Mouse (Mus musculus) kidney, embryonic 15.5 days (tissue): ENCODE data around the gene Slc25a13. TPM values are rescaled to one million over a fixed set of nuclear protein-coding genes. Genes with fewer than 3 reads are reported as not detected.
"Not testable (repeated sequence)": the region's sequence is repeated elsewhere in the genome, so short reads cannot be mapped to it uniquely, and the experiment has no call there.

ENCODE experiments used
- ATAC-seq: fragments of 200-750 bp; cut with Nextera tagmentation; replicated peaks from 2 replicates; pipeline ENCODE4 v1.8.0; 2017; ENCODE audit warnings: moderate TSS enrichment; ENCODE audit not compliant: low FRiP score
- H3K27ac ChIP-seq: fragments of 300-500 bp; sonication (generic); 2 replicates; pipeline ENCODE4 v1.5.1; 2015; ENCODE audit warnings: mild to moderate bottlenecking, inconsistent platforms
- H3K27me3 ChIP-seq: fragments of 300-500 bp; sonication (generic); 2 replicates; pipeline ENCODE4 v1.6.1; 2015; ENCODE audit warnings: inconsistent platforms
- H3K36me3 ChIP-seq: fragments of 300-500 bp; sonication (generic); 2 replicates; pipeline ENCODE4 v1.6.1; 2015; ENCODE audit warnings: inconsistent platforms
- H3K4me1 ChIP-seq: fragments of 300-500 bp; sonication (generic); 2 replicates; pipeline ENCODE4 v1.6.1; 2015; ENCODE audit warnings: inconsistent platforms
- H3K4me2 ChIP-seq: fragments of 300-500 bp; sonication (generic); 2 replicates; pipeline ENCODE4 v1.6.1; 2015; ENCODE audit warnings: moderate library complexity, mild to moderate bottlenecking, inconsistent platforms
- H3K4me3 ChIP-seq: fragments of 300-500 bp; sonication (generic); replicated peaks from 2 replicates; pipeline ENCODE4 v1.5.1; 2015; ENCODE audit warnings: mild to moderate bottlenecking, inconsistent platforms
- H3K9ac ChIP-seq: fragments of 300-500 bp; sonication (generic); 2 replicates; pipeline ENCODE4 v1.6.1; 2015; ENCODE audit warnings: mild to moderate bottlenecking, inconsistent platforms
- H3K9me3 ChIP-seq: fragments of 300-500 bp; sonication (generic); replicated peaks from 2 replicates; pipeline ENCODE4 v1.6.1; 2016; ENCODE audit warnings: inconsistent platforms
- WGBS: fragments of 180-500 bp; shearing (Covaris S2); methylation state at CpG from one replicate; pipeline ENCODE4 v1.1.7; 2015; ENCODE audit warnings: mixed read lengths; 5-methylcytosine and 5-hydroxymethylcytosine counted together
- polyA plus RNA-seq: library from polyadenylated mRNA; unstranded; fragments of >200 nt; fragmentation: Nextera tagmentation; extraction: Ambion mirVana; gene quantifications from 2 replicates; pipeline ENCODE4 v1.2.1, GENCODE M21; 2015

Gene Slc25a13
- polyA plus RNA-seq, 1 experiment from 2014 or later = 43.6 TPM

GRCm38 (mm10) chr6:6199138-6199870, 17.7 kb downstream of the Slc25a13 start:
- H3K36me3 ChIP-seq = peaks cover 3% of the 10 kb centered on the region; the same call in 1 of the 2 replicates
- H3K4me2 ChIP-seq = no peak overlapping the region
- ATAC-seq = no peak
- WGBS = 86% methylated on average over 10 of the region's 10 CpGs
- H3K9me3 ChIP-seq = no peaks in the 10 kb centered on the region
- H3K9ac ChIP-seq = no peak overlapping the region
- no peak overlapping the region for H3K4me3 ChIP-seq
- H3K27ac ChIP-seq = no peak overlapping the region
- no peaks in the 10 kb centered on the region for H3K27me3 ChIP-seq
- no peaks in the 10 kb centered on the region for H3K4me1 ChIP-seq

- not testable (repeated sequence) for ATAC-seq, H3K27me3 ChIP-seq, H3K9ac ChIP-seq, H3K4me2 ChIP-seq, H3K4me3 ChIP-seq, H3K27ac ChIP-seq, H3K36me3 ChIP-seq, H3K9me3 ChIP-seq, H3K4me1 ChIP-seq
- WGBS = 91% methylated on average over 3 of the region's 3 CpGs
Observed at GRCm38 (mm10) chr6:6198056-6198455, 18.9 kb downstream of the Slc25a13 start.

- no peaks in the 10 kb centered on the region for H3K9me3 ChIP-seq
Observed at GRCm38 (mm10) chr6:6197339-6197738, 19.6 kb downstream of the Slc25a13 start.

GRCm38 (mm10) chr6:6196527-6196926, 20.4 kb downstream of the Slc25a13 start:
- H3K4me2 ChIP-seq = no peak overlapping the region
- no peaks in the 10 kb centered on the region for H3K9me3 ChIP-seq
- no peak overlapping the region for H3K27ac ChIP-seq
- H3K27me3 ChIP-seq = no peaks in the 10 kb centered on the region
- H3K9ac ChIP-seq = no peak overlapping the region
- H3K4me1 ChIP-seq = peaks cover 11% of the 10 kb centered on the region; the same call in 1 of the 2 replicates
- no peak overlapping the region for H3K4me3 ChIP-seq
- WGBS = 76% methylated on average over 4 of the region's 4 CpGs
- peaks cover 3% of the 10 kb centered on the region; the same call in 1 of the 2 replicates for H3K36me3 ChIP-seq
- no peak for ATAC-seq

More at GRCm38 (mm10) chr6:6197339-6197738, 19.6 kb downstream of the Slc25a13 start:
- Histone ChIP-seq H3K4me1 (peaks cover 4% of the 10 kb centered on the region; the same call in 1 of the 2 replicates), H3K4me3 (no peak overlapping the region), H3K9ac (no peak overlapping the region), H3K36me3 (peaks cover 3% of the 10 kb centered on the region; the same call in 1 of the 2 replicates), H3K27me3 (no peaks in the 10 kb centered on the region), H3K4me2 (no peak overlapping the region), H3K27ac (no peak overlapping the region)
- ATAC-seq = no peak
- WGBS = 73% methylated on average over 6 of the region's 6 CpGs

GRCm38 (mm10) chr6:6194831-6195230, 22.1 kb downstream of the Slc25a13 start:
- Histone ChIP-seq H3K27me3 (no peaks in the 10 kb centered on the region), H3K4me1 (peaks cover 11% of the 10 kb centered on the region; the same call in 1 of the 2 replicates), H3K4me2 (no peak overlapping the region), H3K4me3 (no peak overlapping the region), H3K27ac (no peak overlapping the region), H3K9me3 (no peaks in the 10 kb centered on the region), H3K9ac (no peak overlapping the region), H3K36me3 (no peaks in the 10 kb centered on the region)
- WGBS = 91% methylated on average over 6 of the region's 6 CpGs
- ATAC-seq = no peak

GRCm38 (mm10) chr6:6193906-6194305, 23.1 kb downstream of the Slc25a13 start:
- ATAC-seq = no peak
- 90% methylated on average over 13 of the region's 13 CpGs for WGBS
- Histone ChIP-seq H3K4me2 (no peak overlapping the region), H3K9ac (no peak overlapping the region), H3K27me3 (no peaks in the 10 kb centered on the region), H3K4me1 (peaks cover 11% of the 10 kb centered on the region; the same call in 1 of the 2 replicates), H3K9me3 (no peaks in the 10 kb centered on the region), H3K27ac (no peak overlapping the region), H3K36me3 (no peaks in the 10 kb centered on the region), H3K4me3 (no peak overlapping the region)

GRCm38 (mm10) chr6:6192413-6192812, 24.6 kb downstream of the Slc25a13 start:
- 48% methylated on average over 7 of the region's 7 CpGs for WGBS

GRCm38 (mm10) chr6:6191596-6192337, 25.2 kb downstream of the Slc25a13 start:
- H3K9ac ChIP-seq = no peak overlapping the region
- H3K4me3 ChIP-seq = no peak overlapping the region
- H3K36me3 ChIP-seq = no peaks in the 10 kb centered on the region
- WGBS = 56% methylated on average over 8 of the region's 8 CpGs
- H3K4me1 ChIP-seq = peaks cover 11% of the 10 kb centered on the region; the same call in 1 of the 2 replicates
- H3K27ac ChIP-seq = no peak overlapping the region
- no peak overlapping the region for H3K4me2 ChIP-seq
- ATAC-seq = peak; percentile 58; the same call in 1 of the 2 replicates
- H3K27me3 ChIP-seq = no peaks in the 10 kb centered on the region
- no peaks in the 10 kb centered on the region for H3K9me3 ChIP-seq

More at GRCm38 (mm10) chr6:6192413-6192812, 24.6 kb downstream of the Slc25a13 start:
- Histone ChIP-seq H3K36me3 (no peaks in the 10 kb centered on the region), H3K4me2 (no peak overlapping the region), H3K9me3 (no peaks in the 10 kb centered on the region), H3K27me3 (no peaks in the 10 kb centered on the region), H3K4me1 (peaks cover 11% of the 10 kb centered on the region; the same call in 1 of the 2 replicates), H3K27ac (no peak overlapping the region), H3K9ac (no peak overlapping the region), H3K4me3 (no peak overlapping the region)
- ATAC-seq = no peak

GRCm38 (mm10) chr6:6188970-6189369, 28.0 kb downstream of the Slc25a13 start:
- Histone ChIP-seq H3K27ac (no peak overlapping the region), H3K4me1 (peaks cover 18% of the 10 kb centered on the region; the same call in 1 of the 2 replicates), H3K9me3 (no peaks in the 10 kb centered on the region), H3K36me3 (no peaks in the 10 kb centered on the region), H3K4me2 (no peak overlapping the region), H3K4me3 (no peak overlapping the region), H3K27me3 (no peaks in the 10 kb centered on the region), H3K9ac (no peak overlapping the region)
- WGBS = 78% methylated on average over 6 of the region's 6 CpGs
- ATAC-seq = no peak

GRCm38 (mm10) chr6:6186468-6186867, 30.5 kb downstream of the Slc25a13 start:
- Histone ChIP-seq H3K9ac (no peak overlapping the region), H3K27me3 (no peaks in the 10 kb centered on the region), H3K4me2 (no peak overlapping the region), H3K4me1 (peaks cover 18% of the 10 kb centered on the region), H3K9me3 (no peaks in the 10 kb centered on the region), H3K4me3 (no peak overlapping the region), H3K27ac (no peak overlapping the region), H3K36me3 (no peaks in the 10 kb centered on the region)
- 77% methylated on average over 4 of the region's 4 CpGs for WGBS
- ATAC-seq = no peak

GRCm38 (mm10) chr6:6185735-6186068, 31.3 kb downstream of the Slc25a13 start:
- Histone ChIP-seq H3K9ac (no peak overlapping the region), H3K36me3 (no peaks in the 10 kb centered on the region), H3K9me3 (no peaks in the 10 kb centered on the region), H3K27ac (no peak overlapping the region), H3K4me3 (no peak overlapping the region), H3K4me2 (no peak overlapping the region), H3K27me3 (no peaks in the 10 kb centered on the region), H3K4me1 (peaks cover 18% of the 10 kb centered on the region)
- no peak for ATAC-seq
- 76% methylated on average over 3 of the region's 3 CpGs for WGBS
